Mouse (Mus musculus) testis, adult 2 months (tissue): ENCODE data around the gene Adamtsl4.

Experiments
- CTCF ChIP-seq: fragments of 200-500 bp; IDR thresholded peaks from 2 replicates; pipeline ENCODE4 v1.5.1; 2012; ENCODE audit warnings: low read depth, mild to moderate bottlenecking, inconsistent platforms, low read length, moderate library complexity; ENCODE audit not compliant: control insufficient read depth, insufficient read depth, insufficient replicate concordance
- POLR2A ChIP-seq: fragments of 200-500 bp; IDR thresholded peaks from 2 replicates; pipeline ENCODE4 v1.6.1; 2012; ENCODE audit warnings: low read depth, mild to moderate bottlenecking, inconsistent platforms, low read length, moderate library complexity; ENCODE audit not compliant: control insufficient read depth

DNA sequence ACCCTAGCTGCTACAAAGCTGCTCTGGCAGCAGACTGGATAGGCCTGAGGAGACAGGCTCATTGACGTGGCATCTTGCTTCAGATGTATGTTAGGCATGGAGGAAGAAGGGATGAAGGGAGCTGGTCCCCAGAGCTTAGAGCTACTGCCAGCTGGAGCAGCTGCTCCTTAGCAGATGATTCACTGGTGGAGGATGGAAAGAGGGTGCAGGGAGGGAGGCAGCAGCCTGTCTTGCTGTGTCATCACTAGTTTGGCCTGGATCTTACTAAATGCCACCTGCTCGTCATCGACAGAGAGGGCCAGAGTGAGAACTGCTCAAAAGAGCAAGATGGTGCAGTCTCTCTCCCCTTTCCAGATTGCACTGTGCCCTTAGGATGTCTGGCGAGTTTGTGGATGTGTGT is 58.0 kb downstream of the Adamtsl4 start:
- TF ChIP-seq CTCF (0 out of 2 replicates have a peak, but pooled peaks have one; percentile 1), POLR2A (0 out of 2 replicates have a peak, but pooled peaks have one; percentile 18)
